Mouse (Mus musculus) MEL (cell line): ENCODE measurements around the gene Ssx2ip. TPM values are rescaled to one million over a fixed set of nuclear protein-coding genes. Genes with fewer than 3 reads are reported as not detected.

Source experiments
- DNase-seq: peaks from one replicate; pipeline ENCODE4 v3.0.0; 2011; ENCODE audit warnings: low read depth, low spot score
- H3K27ac ChIP-seq: 2 replicates; pipeline ENCODE4 v1.5.1; 2012; ENCODE audit warnings: low read depth, mild to moderate bottlenecking, control low read depth, low read length, moderate library complexity; ENCODE audit not compliant: control insufficient read depth
- H3K27me3 ChIP-seq, 2 experiments: fragments of 150-350 bp in 1 of 2; sonication (generic) in 1 of 2; 2 replicates each; pipeline ENCODE4 v1.6.1; 2012; ENCODE audit warnings: low read length in 2 of 2, mild to moderate bottlenecking in 2 of 2, improper control_type of control experiment in 1 of 2, moderate library complexity in 1 of 2; ENCODE audit not compliant: insufficient read depth in 2 of 2, control insufficient read depth in 1 of 2
- H3K36me3 ChIP-seq, 2 experiments: 2 replicates each; pipeline ENCODE4 v1.6.1; 2012 to 2014; ENCODE audit warnings: low read length in 2 of 2, improper control_type of control experiment in 1 of 2, inconsistent platforms in 1 of 2, mild to moderate bottlenecking in 1 of 2; ENCODE audit not compliant: insufficient read depth in 2 of 2, control insufficient read depth in 1 of 2
- H3K4me1 ChIP-seq, 2 experiments: fragments of 150-350 bp in 1 of 2; sonication (generic) in 1 of 2; 2 replicates each; pipeline ENCODE4 v1.6.1; 2012; ENCODE audit warnings: low read length in 2 of 2, improper control_type of control experiment in 1 of 2, mild to moderate bottlenecking in 1 of 2; ENCODE audit not compliant: insufficient read depth in 2 of 2, control insufficient read depth in 1 of 2
- H3K4me3 ChIP-seq, 2 experiments: fragments of 150-350 bp in 1 of 2; sonication (generic) in 1 of 2; 2 replicates each; pipeline ENCODE4 v1.5.1; 2012; ENCODE audit warnings: low read depth in 2 of 2, low read length in 2 of 2, mild to moderate bottlenecking in 2 of 2, moderate library complexity in 2 of 2, control low read depth in 1 of 2, improper control_type of control experiment in 1 of 2; ENCODE audit not compliant: control insufficient read depth in 1 of 2, insufficient read depth in 1 of 2
- H3K79me2 ChIP-seq: 2 replicates; pipeline ENCODE4 v1.6.1; 2012; ENCODE audit warnings: mild to moderate bottlenecking, low read length, moderate library complexity; ENCODE audit not compliant: control insufficient read depth, poor library complexity, insufficient read depth
- H3K9ac ChIP-seq: 2 replicates; pipeline ENCODE4 v1.6.1; 2012; ENCODE audit warnings: low read depth, mild to moderate bottlenecking, control low read depth, low read length, moderate library complexity; ENCODE audit not compliant: control insufficient read depth, poor library complexity, severe bottlenecking
- H3K9me3 ChIP-seq: fragments of 150-350 bp; sonication (generic); replicated peaks from 2 replicates; pipeline ENCODE4 v1.6.1; 2012; ENCODE audit warnings: mild to moderate bottlenecking, low read length, improper control_type of control experiment, moderate library complexity; ENCODE audit not compliant: insufficient read depth
- CHD1 ChIP-seq: IDR thresholded peaks from 2 replicates; pipeline ENCODE4 v1.6.1; 2012; ENCODE audit warnings: low read depth, mild to moderate bottlenecking, inconsistent platforms, low read length, improper control_type of control experiment
- CHD2 ChIP-seq: IDR thresholded peaks from 2 replicates; pipeline ENCODE4 v1.6.1; 2011; ENCODE audit warnings: low read length, improper control_type of control experiment
- CTCF ChIP-seq, 3 experiments: IDR thresholded peaks in 2 of 3; conservative IDR thresholded peaks in 1 of 3; 2 replicates each; pipeline ENCODE4 v1.5.1; 2011 to 2012; ENCODE audit warnings: low read length in 3 of 3, low read depth in 2 of 3, mild to moderate bottlenecking in 2 of 3, improper control_type of control experiment in 1 of 3, inconsistent platforms in 1 of 3, mixed read lengths in 1 of 3, moderate library complexity in 1 of 3; ENCODE audit not compliant: control insufficient read depth in 1 of 3, insufficient read depth in 1 of 3, poor library complexity in 1 of 3, severe bottlenecking in 1 of 3
- EP300 ChIP-seq, 2 experiments: IDR thresholded peaks; 2 replicates each; pipeline ENCODE4 v1.6.1; 2011; ENCODE audit warnings: improper control_type of control experiment in 2 of 2, low read length in 2 of 2, low read depth in 1 of 2, mild to moderate bottlenecking in 1 of 2
- ETS1 ChIP-seq: IDR thresholded peaks from 2 replicates; pipeline ENCODE4 v1.6.1; 2012; ENCODE audit warnings: low read depth, mild to moderate bottlenecking, inconsistent platforms, low read length, improper control_type of control experiment, moderate library complexity
- GABPA ChIP-seq: IDR thresholded peaks from 2 replicates; pipeline ENCODE4 v1.6.1; 2012; ENCODE audit warnings: low read depth, mild to moderate bottlenecking, inconsistent platforms, low read length, improper control_type of control experiment, moderate library complexity
- GATA1 ChIP-seq: IDR thresholded peaks from 2 replicates; pipeline ENCODE4 v1.6.1; 2011; ENCODE audit warnings: low read depth, low read length, improper control_type of control experiment
- KAT2A ChIP-seq: conservative IDR thresholded peaks from 2 replicates; pipeline ENCODE4 v1.6.1; 2012; ENCODE audit warnings: low read depth, low read length, improper control_type of control experiment, inconsistent platforms
- MEF2A ChIP-seq: IDR thresholded peaks from 2 replicates; pipeline ENCODE4 v1.6.1; 2014; ENCODE audit warnings: low read depth, mild to moderate bottlenecking, inconsistent platforms, low read length, improper control_type of control experiment; ENCODE audit not compliant: poor library complexity, insufficient replicate concordance, severe bottlenecking; ENCODE audit errors: extremely low read depth
- MYC ChIP-seq: IDR thresholded peaks from 2 replicates; pipeline ENCODE4 v1.6.1; 2011; ENCODE audit warnings: low read depth, mild to moderate bottlenecking, low read length, improper control_type of control experiment, moderate library complexity
- NRF1 ChIP-seq: IDR thresholded peaks from 2 replicates; pipeline ENCODE4 v1.6.1; 2014; ENCODE audit warnings: low read depth, mild to moderate bottlenecking, inconsistent platforms, low read length, improper control_type of control experiment, moderate library complexity; ENCODE audit not compliant: poor library complexity, insufficient read depth, severe bottlenecking
- POLR2AphosphoS2 ChIP-seq: IDR thresholded peaks from 2 replicates; pipeline ENCODE4 v1.6.1; 2011; ENCODE audit warnings: low read length, improper control_type of control experiment
- POLR2AphosphoS5 ChIP-seq: IDR thresholded peaks from 2 replicates; pipeline ENCODE4 v1.6.1; 2012; ENCODE audit warnings: low read depth, borderline replicate concordance, mild to moderate bottlenecking, inconsistent platforms, low read length, moderate library complexity, mixed read lengths
- RAD21 ChIP-seq: IDR thresholded peaks from 2 replicates; pipeline ENCODE4 v1.6.1; 2011; ENCODE audit warnings: mild to moderate bottlenecking, low read depth, low read length, improper control_type of control experiment
- RCOR1 ChIP-seq: IDR thresholded peaks from 2 replicates; pipeline ENCODE4 v1.6.1; 2012; ENCODE audit warnings: low read depth, mild to moderate bottlenecking, inconsistent platforms, low read length, improper control_type of control experiment
- SMC3 ChIP-seq: IDR thresholded peaks from 2 replicates; pipeline ENCODE4 v1.6.1; 2011; ENCODE audit warnings: low read depth, low read length, improper control_type of control experiment
- TCF12 ChIP-seq: IDR thresholded peaks from 2 replicates; pipeline ENCODE4 v1.6.1; 2014; ENCODE audit warnings: low read depth, mild to moderate bottlenecking, inconsistent platforms, low read length, improper control_type of control experiment, moderate library complexity
- UBTF ChIP-seq: IDR thresholded peaks from 2 replicates; pipeline ENCODE4 v1.6.1; 2012; ENCODE audit warnings: low read depth, mild to moderate bottlenecking, inconsistent platforms, low read length, improper control_type of control experiment, moderate library complexity, borderline replicate concordance; ENCODE audit not compliant: insufficient read depth
- USF1 ChIP-seq: IDR thresholded peaks from 2 replicates; pipeline ENCODE4 v1.6.1; 2014; ENCODE audit warnings: low read depth, mild to moderate bottlenecking, inconsistent platforms, low read length, improper control_type of control experiment, moderate library complexity
- USF2 ChIP-seq, 2 experiments: IDR thresholded peaks; 2 replicates each; pipeline ENCODE4 v1.6.1; 2011 to 2012; ENCODE audit warnings: improper control_type of control experiment in 2 of 2, low read length in 2 of 2, borderline replicate concordance in 1 of 2, inconsistent platforms in 1 of 2, low read depth in 1 of 2, mild to moderate bottlenecking in 1 of 2; ENCODE audit not compliant: insufficient read depth in 1 of 2
- ZC3H11A ChIP-seq: IDR thresholded peaks from 2 replicates; pipeline ENCODE4 v1.6.1; 2012; ENCODE audit warnings: low read depth, mild to moderate bottlenecking, inconsistent platforms, low read length, improper control_type of control experiment
- ZMIZ1 ChIP-seq: IDR thresholded peaks from 2 replicates; pipeline ENCODE4 v1.6.1; 2012; ENCODE audit warnings: low read depth, mild to moderate bottlenecking, inconsistent platforms, low read length, improper control_type of control experiment, moderate library complexity
- ZNF384 ChIP-seq: IDR thresholded peaks from 2 replicates; pipeline ENCODE4 v1.6.1; 2012; ENCODE audit warnings: low read depth, mild to moderate bottlenecking, inconsistent platforms, low read length, improper control_type of control experiment
- polyA plus RNA-seq, 2 experiments: library from polyadenylated mRNA; stranded (reverse) in 1 of 2; unstranded in 1 of 2; fragments of >175 nt in 1 of 2; fragments of >200 nt in 1 of 2; gene quantifications; 2 replicates each; pipeline versions ENCODE4 v1.2.1 to v1.2.4; 2012; ENCODE audit warnings: low replicate concordance in 2 of 2, low read depth in 1 of 2; ENCODE audit not compliant: insufficient read length in 2 of 2, insufficient read depth in 1 of 2, missing spikeins in 1 of 2
- total RNA-seq: library from RNA; depleted of rRNA; stranded (reverse); fragments of 300-350 nt; gene quantifications from 2 replicates; pipeline ENCODE4 v1.2.3, GENCODE M21; 2012

The Ssx2ip gene
- total and polyA plus RNA-seq, 3 experiments, result 52.1 to 270 (median 70.0) TPM

DNA sequence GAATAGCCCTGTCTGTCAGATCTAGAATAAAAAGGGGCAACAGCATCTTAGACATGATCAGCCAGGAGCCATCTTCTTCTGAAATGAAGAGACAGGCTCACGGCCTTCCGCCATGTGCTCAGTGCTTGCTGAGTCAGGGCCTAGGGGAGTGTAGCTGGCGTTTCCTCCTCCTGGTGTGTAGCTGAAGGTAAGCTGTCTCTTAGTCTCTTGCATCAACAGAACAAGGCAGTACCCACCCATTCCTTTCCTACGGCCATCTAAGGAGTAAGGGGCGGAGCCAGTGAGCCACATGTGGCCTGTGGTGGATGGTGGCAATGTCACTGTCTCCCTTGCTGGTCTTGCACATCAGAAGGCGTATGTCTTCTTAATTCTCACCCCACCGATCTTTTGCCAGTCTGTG is 5.7 kb downstream of the Ssx2ip start:
- Histone ChIP-seq H3K27ac (peak overlapping the region; percentile 25; the same call in 1 of the 2 replicates), H3K9ac (no peak overlapping the region), H3K79me2 (peaks cover 71% of the 10 kb centered on the region), H3K4me3 (no peak overlapping the region), H3K27me3 (no peaks in the 10 kb centered on the region), H3K9me3 (no peaks in the 10 kb centered on the region), H3K36me3 (peaks cover 3 to 17% of the 10 kb centered on the region in 2 experiments), H3K4me1 (peaks cover 3 to 16% of the 10 kb centered on the region in 2 experiments)
- peak; percentile 57 for DNase-seq
- TF ChIP-seq GATA1, result no peak
- TF ChIP-seq USF1, result no peak
- no peak for TF ChIP-seq USF2 (IDR thresholded peaks at IDR 0.05; ENCODE audit: borderline replicate concordance in 1 of 2, insufficient read depth in 1 of 2, low read depth in 1 of 2, low read length in 2 of 2)
- no peak for TF ChIP-seq CHD2
- TF ChIP-seq MYC, result no peak; the same call in 1 of the 2 replicates
- TF ChIP-seq TCF12, result no peak
- no peak for TF ChIP-seq CHD1
- TF ChIP-seq POLR2AphosphoS2, result no peak
- TF ChIP-seq GABPA, result no peak
- no peak for TF ChIP-seq RCOR1
- no peak for TF ChIP-seq CTCF (IDR thresholded peaks at IDR 0.05 in 2 of 3, conservative IDR thresholded peaks at IDR 0.05 in 1 of 3; ENCODE audit: control insufficient read depth in 1 of 3, insufficient read depth in 1 of 3, low read depth in 2 of 3, low read length in 3 of 3, poor library complexity in 1 of 3, severe bottlenecking in 1 of 3)
- TF ChIP-seq POLR2AphosphoS5, result no peak
- TF ChIP-seq UBTF, result no peak
- TF ChIP-seq, all 39 proteins: peak for 0

GRCm38 (mm10) chr3:146412008-146412407 is 7.6 kb downstream of the Ssx2ip start:
- Histone ChIP-seq H3K9ac (no peak overlapping the region), H3K27ac (no peak overlapping the region), H3K36me3 (peaks cover 3 to 15% of the 10 kb centered on the region in 2 experiments), H3K4me3 (no peak overlapping the region), H3K79me2 (peaks cover 65% of the 10 kb centered on the region), H3K9me3 (no peaks in the 10 kb centered on the region), H3K27me3 (no peaks in the 10 kb centered on the region), H3K4me1 (peaks cover 4 to 19% of the 10 kb centered on the region in 2 experiments)
- TF ChIP-seq ZNF384 (no peak), ZC3H11A (no peak), NRF1 (no peak), KAT2A (no peak), ZMIZ1 (no peak), POLR2AphosphoS5 (no peak), MEF2A (no peak), UBTF (no peak), USF1 (no peak), ETS1 (no peak), SMC3 (no peak), RAD21 (no peak), EP300 (IDR thresholded peaks at IDR 0.05; ENCODE audit: low read depth in 1 of 2, low read length in 2 of 2) (no peak), TCF12 (no peak)
- DNase-seq, result no peak
